Mouse (Mus musculus): ENCODE results near the gene Apol8. TPM values are rescaled to one million over a fixed set of nuclear protein-coding genes. Genes with fewer than 3 reads are reported as not detected.

Apol8 gene
- polyA plus RNA-seq, 1 experiment: 4.0 TPM

GRCm38 (mm10) chr15:77789186-77789585 lies 32.4 kb upstream of the Apol8 start:
- DNase-seq (ENCODE audit: extremely low spot score in 1 of 2, low spot score in 1 of 2): no peak

DNA sequence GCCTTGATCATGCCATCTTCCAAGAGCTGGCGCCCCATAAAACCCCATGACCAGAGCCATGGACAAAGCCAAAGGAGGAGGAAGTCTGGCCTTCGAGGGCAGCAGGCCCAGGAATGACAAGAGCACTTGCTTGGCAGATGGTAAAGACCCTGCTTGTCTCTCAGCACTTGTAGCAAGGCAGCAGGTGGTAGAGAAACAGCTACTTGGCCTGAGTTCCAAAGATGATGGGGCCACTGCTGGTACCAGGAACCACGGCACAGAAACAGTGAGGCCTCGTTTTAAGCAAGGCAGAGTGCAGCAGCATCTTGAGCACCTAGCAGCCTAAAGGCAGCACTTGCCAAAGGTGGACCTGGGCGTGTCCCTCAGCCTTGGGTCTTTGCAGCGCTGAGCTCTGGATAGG lies 31.6 kb upstream of the Apol8 start:
- no peak for DNase-seq (ENCODE audit: extremely low spot score in 1 of 2, low spot score in 1 of 2)

DNA sequence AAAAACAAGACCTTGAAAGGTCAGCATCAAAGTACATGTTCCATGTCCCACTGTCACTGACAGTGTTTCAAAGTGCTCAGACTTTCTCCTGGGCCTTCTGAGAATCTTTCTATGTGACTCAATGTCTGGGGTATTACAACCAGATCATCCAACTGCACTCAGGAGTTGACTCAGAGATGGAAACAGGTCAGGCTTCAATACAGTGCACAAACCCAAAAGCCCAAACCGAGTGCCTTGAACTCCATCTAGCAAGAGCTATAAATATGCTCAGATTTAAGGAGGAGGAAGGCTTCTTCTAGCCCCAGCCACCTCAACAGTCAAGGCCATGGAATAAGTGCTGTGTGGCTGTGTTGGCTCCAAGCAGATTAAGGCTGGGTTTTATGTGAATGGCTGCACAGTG lies 29.0 kb upstream of the Apol8 start:
- no peak for DNase-seq (ENCODE audit: extremely low spot score in 1 of 2, low spot score in 1 of 2)

GRCm38 (mm10) chr15:77784039-77784824 lies 27.4 kb upstream of the Apol8 start:
- peak; percentile 83 to 89 for DNase-seq (ENCODE audit: extremely low spot score in 1 of 2, low spot score in 1 of 2)

DNA sequence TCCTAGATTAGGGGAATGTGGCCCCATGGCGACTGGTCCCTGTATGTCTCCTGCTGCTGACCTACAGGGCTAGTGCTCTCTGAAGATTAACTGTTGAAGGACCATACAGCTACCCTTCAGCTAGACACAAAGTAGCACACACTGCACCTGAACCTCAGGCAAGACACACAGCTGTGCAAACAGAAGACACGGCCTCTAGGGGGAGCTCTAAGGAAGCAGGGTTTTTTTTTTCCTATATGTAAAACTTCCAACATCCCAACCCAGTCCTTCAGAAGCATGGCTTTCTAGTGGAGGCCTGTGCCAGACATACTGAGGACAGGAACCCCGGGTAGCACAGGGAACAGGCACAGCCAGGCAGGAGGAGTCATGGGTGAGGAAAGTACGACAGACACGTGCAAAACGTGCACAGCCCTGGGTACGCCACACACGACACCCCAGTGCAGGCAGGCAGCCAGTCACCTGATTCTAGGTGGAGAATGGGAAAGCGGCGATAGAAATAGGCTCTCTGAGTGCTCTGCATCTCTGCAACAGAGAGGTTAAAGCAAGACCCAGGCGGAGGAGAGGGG lies 25.7 kb upstream of the Apol8 start:
- DNase-seq (ENCODE audit: extremely low spot score in 1 of 2, low spot score in 1 of 2): peak in 1 of 2 experiments; percentile 70

GRCm38 (mm10) chr15:77775186-77775963 lies 18.6 kb upstream of the Apol8 start:
- peak in 1 of 2 experiments; percentile 84 for DNase-seq (ENCODE audit: extremely low spot score in 1 of 2, low spot score in 1 of 2)

GRCm38 (mm10) chr15:77774303-77774702 lies 17.5 kb upstream of the Apol8 start:
- DNase-seq (ENCODE audit: extremely low spot score in 1 of 2, low spot score in 1 of 2): no peak

DNA sequence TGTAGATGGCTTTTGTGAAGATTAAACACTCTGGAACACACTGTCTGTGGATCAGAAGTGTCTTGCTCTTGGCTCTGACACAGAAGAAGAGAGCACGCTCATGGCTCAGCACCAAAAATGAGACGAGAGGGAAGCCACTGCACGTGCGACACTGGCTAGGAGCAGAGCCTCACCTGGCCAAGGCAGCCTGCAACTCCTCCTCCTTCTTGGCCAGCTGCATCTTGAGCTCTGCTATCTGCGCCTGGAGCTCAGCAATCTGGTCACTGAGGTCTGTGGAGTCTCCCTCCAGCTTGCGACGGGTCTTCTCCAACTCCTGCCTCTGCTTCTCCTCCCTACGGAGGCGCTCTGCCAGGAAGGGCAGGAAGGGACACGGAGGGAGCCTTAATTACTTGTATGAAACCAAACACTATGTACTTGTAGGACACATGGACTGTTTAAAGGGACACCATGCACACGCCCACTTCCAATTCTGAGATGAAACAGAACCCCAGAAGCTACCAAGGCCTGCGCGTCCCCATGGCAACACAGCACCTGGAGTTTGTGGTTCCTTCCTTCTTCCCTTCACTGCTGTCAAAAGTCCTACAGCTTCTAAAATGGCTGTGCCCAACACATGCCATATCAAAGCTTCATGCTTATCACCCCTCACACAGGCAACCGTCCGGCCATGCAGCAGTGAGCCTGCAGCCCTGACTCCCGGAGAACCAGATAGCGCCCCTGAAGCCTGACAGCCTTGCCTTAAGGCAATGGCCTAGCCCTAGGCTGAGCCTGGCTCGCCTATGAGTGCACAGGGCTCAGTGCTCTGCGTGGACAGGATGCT lies 16.5 kb upstream of the Apol8 start:
- no peak for DNase-seq (ENCODE audit: extremely low spot score in 1 of 2, low spot score in 1 of 2)

GRCm38 (mm10) chr15:77770942-77771341 lies 14.1 kb upstream of the Apol8 start:
- no peak for DNase-seq (ENCODE audit: extremely low spot score in 1 of 2, low spot score in 1 of 2)

DNA sequence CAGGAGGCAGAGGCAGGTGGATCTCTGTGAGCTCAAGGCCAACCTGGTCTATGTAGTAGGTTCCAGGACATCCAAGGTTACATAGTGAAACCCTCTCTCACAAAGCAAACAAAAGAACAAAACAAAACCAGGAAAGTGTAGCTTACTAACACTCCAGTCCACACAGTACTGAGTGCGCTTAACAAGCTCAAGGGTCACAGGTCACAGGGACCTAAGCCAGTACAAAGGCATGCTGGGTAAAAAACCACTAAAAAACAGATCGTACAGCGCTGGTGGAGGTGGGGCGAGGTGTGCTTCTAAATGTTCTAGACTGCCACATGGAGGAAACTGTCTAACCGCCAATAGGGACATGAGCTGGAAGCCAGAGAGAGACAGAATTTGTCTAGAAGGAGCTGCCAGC lies 13.5 kb upstream of the Apol8 start:
- no peak for DNase-seq (ENCODE audit: extremely low spot score in 1 of 2, low spot score in 1 of 2)

DNA sequence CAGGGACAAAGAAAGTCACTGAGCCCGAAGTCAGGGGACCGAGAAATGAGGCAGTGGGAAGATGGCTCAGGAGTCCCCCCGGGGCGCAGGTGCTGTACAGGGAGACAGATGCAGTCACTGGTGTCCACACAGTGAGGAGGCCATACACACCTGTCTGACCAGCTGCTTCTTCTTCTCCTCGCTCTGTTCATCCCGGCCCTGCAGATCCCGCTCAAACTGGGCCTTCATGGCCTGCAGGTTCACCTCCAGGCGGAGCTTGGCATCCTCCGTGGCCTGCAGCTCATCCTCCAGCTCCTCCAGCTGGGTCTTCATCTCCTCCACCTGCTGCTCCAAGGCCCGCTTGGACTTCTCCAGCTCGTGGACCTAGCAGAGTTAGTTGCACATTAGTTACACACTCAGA lies 10.2 kb upstream of the Apol8 start:
- DNase-seq (ENCODE audit: extremely low spot score in 1 of 2, low spot score in 1 of 2): no peak

DNA sequence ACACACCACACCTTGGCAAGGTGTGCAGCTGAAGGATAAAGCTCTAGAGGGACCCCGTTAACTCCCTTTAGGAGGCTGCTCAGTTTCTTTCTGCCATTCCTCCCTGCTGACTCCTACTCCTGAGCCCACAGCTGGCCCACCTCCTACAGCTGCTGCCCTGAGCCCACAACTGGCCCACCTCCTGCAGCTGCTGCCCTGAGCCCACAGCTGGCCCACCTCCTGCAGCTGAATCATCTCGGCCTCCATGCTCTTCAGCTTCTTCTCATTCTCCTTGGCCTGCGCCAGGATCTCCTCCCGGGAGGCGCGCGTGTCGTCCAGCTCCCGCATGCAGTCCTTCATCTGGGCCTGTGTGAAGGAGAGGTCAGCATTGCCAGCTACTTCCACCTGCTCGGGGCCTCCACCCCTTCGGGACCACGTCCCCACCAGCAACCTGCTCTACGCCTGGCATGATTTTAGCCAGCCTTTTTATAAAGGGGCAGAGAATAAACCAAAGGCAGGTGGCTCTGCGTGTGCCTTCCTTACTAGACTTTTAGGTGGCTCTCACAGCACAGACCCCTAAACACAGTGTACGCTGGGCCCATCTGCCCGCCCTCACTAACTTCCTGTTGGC lies 8.8 kb upstream of the Apol8 start:
- no peak for DNase-seq (ENCODE audit: extremely low spot score in 1 of 2, low spot score in 1 of 2)

- DNase-seq (ENCODE audit: extremely low spot score in 1 of 2, low spot score in 1 of 2): no peak
Measured at GRCm38 (mm10) chr15:77764391-77765006, 7.7 kb upstream of the Apol8 start.

- DNase-seq (ENCODE audit: extremely low spot score in 1 of 2, low spot score in 1 of 2): no peak
Measured at GRCm38 (mm10) chr15:77763702-77764101, 6.9 kb upstream of the Apol8 start.

- no peak for DNase-seq (ENCODE audit: extremely low spot score in 1 of 2, low spot score in 1 of 2)
Measured at GRCm38 (mm10) chr15:77763050-77763449, 6.2 kb upstream of the Apol8 start.

GRCm38 (mm10) chr15:77761561-77762380 lies 5.0 kb upstream of the Apol8 start:
- DNase-seq (ENCODE audit: extremely low spot score in 1 of 2, low spot score in 1 of 2): peak in 1 of 2 experiments; percentile 60

GRCm38 (mm10) chr15:77761083-77761482 lies 4.3 kb upstream of the Apol8 start:
- DNase-seq (ENCODE audit: extremely low spot score in 1 of 2, low spot score in 1 of 2): no peak

DNA sequence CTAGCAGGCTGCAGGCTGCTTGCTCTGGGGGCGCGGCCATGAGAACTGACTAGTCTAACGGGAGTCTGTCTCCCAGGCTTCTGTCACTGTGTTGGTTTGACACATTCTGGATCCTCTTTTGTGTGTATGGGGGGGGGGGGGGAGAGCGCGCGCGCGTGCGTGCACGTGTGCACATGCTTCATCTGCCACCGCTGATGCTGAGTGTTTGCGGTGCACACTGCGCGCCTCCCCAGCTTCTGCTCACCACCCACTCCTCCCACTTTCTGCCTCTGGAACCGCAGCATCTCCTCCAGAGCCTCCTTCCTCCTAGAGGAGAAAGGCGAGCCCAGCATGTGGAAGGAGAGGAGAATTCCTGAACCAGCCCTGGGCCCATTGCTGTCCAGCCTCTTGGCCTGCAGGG lies 3.2 kb upstream of the Apol8 start:
- DNase-seq (ENCODE audit: extremely low spot score in 1 of 2, low spot score in 1 of 2): no peak

GRCm38 (mm10) chr15:77757586-77758226 lies 903 bp upstream of the Apol8 start:
- no peak for DNase-seq (ENCODE audit: extremely low spot score in 1 of 2, low spot score in 1 of 2)

Measured in frontal cortex, adult 2 months (tissue).